Mouse (Mus musculus): ENCODE measurements at regions not wholly inside any gene's neighbourhood (a gene's known extent, or its start where the extent isn't known, plus 50 kb on each side); places are given as distances from the start of the nearest gene placed in this dataset.

- no peak overlapping the region for H3K4me2 ChIP-seq
- H3K27ac ChIP-seq: no peak overlapping the region
- no peaks in the 10 kb centered on the region for H3K4me1 ChIP-seq
- H3K4me3 ChIP-seq: no peak overlapping the region
- no peak for ATAC-seq
- WGBS (ENCODE audit: insufficient replicate concordance): 74% methylated on average over 8 of the region's 8 CpGs
- H3K27me3 ChIP-seq (replicated peaks): no peaks in the 10 kb centered on the region
- no peaks in the 10 kb centered on the region for H3K36me3 ChIP-seq
- no peaks in the 10 kb centered on the region for H3K9me3 ChIP-seq (replicated peaks)
- no peak overlapping the region for H3K9ac ChIP-seq
These were observed 808.0 kb upstream of the Pou3f3 start for GRCm38 (mm10) chr1:41887556-41887955.

- no peak overlapping the region for H3K4me3 ChIP-seq
- H3K27ac ChIP-seq: no peak overlapping the region
- no peak overlapping the region for H3K4me2 ChIP-seq
- H3K36me3 ChIP-seq: no peaks in the 10 kb centered on the region
- no peaks in the 10 kb centered on the region for H3K27me3 ChIP-seq (replicated peaks)
- 29% methylated on average over 2 of the region's 2 CpGs for WGBS (ENCODE audit: insufficient replicate concordance)
- no peaks in the 10 kb centered on the region for H3K9me3 ChIP-seq (replicated peaks)
- no peak for ATAC-seq
- no peaks in the 10 kb centered on the region for H3K4me1 ChIP-seq
- no peak overlapping the region for H3K9ac ChIP-seq
These were observed 807.4 kb upstream of the Pou3f3 start for GRCm38 (mm10) chr1:41888213-41888612.

DNA sequence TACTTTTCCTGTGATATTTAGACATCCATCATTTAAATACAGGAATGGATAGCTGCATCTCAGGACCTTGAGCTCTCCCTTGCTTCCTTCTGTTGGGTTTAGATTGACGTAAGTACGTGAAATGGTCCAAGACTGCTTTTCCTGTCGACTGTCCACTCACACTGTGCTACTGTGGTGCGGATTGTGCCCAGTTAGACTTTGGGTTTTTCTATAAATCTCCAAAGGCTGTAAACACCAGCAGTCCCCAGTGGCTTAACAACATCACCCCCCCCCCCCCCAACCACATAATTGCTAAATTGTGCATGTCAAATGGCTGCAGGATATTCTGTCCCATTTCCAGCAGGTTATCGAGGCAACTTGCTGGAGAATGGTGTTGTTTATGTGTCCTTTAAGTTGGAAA, 806.6 kb upstream of the Pou3f3 start:
- Histone ChIP-seq H3K4me2 (no peak overlapping the region), H3K27me3 (replicated peaks) (no peaks in the 10 kb centered on the region), H3K4me3 (no peak overlapping the region), H3K9me3 (replicated peaks) (no peaks in the 10 kb centered on the region), H3K4me1 (no peaks in the 10 kb centered on the region), H3K27ac (no peak overlapping the region), H3K36me3 (no peaks in the 10 kb centered on the region), H3K9ac (no peak overlapping the region)
- 69% methylated on average over 5 of the region's 5 CpGs for WGBS (ENCODE audit: insufficient replicate concordance)
- ATAC-seq: no peak

GRCm38 (mm10) chr1:41889940-41890339, 805.6 kb upstream of the Pou3f3 start:
- ATAC-seq: no peak
- Histone ChIP-seq H3K4me1 (no peaks in the 10 kb centered on the region), H3K9ac (no peak overlapping the region), H3K4me2 (no peak overlapping the region), H3K36me3 (no peaks in the 10 kb centered on the region), H3K27ac (no peak overlapping the region), H3K4me3 (no peak overlapping the region), H3K9me3 (replicated peaks) (no peaks in the 10 kb centered on the region), H3K27me3 (replicated peaks) (no peaks in the 10 kb centered on the region)
- 68% methylated on average over 6 of the region's 6 CpGs for WGBS (ENCODE audit: insufficient replicate concordance)

DNA sequence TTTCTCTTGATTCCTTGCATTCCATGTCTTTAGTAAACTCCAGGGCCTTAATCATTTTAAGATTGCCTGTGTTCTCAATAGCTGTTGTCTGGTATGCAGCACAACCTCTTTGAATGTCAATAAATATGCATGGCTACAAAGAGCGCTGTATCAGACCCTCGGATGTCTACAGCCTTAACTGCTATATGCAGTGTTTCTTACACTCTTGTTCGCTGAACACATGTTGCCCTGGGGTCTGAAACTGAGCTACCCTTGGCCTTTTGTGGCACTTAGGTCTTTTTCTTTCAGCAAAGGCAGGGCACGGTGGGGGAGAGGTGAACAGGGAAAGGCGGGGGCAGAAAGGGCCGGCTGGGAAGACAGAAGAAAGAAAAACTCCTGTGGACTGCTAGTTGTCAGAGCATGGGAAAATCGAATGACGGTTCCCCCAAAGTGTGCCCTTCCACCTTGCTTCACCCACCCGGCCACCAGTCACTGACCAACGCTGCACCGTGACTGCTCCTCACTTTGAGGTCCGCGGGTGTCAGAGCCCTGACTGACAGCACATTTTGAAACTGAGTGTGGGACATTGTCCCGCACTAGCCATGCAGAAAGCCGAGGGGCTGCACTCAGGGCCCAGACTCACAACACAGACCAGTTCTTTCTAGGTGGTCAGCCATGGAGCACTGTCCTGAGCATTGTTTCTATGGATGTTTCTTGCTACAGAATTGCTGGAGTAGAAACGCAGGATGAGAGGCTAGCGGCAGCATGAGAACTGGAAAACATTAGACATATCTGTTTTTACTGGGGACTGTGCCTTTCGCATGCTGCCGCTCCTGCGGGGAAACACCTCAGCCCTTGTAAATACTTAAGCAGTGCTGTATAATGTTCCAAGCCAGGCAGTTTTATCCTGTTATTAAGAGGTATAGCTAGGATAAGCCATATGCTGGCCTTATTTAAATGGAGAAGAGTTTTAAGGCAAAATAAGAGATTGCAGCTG, 804.6 kb upstream of the Pou3f3 start:
- ATAC-seq: no peak
- H3K4me3 ChIP-seq: no peak overlapping the region
- H3K9me3 ChIP-seq (replicated peaks): no peaks in the 10 kb centered on the region
- H3K36me3 ChIP-seq: no peaks in the 10 kb centered on the region
- 72% methylated on average over 20 of the region's 20 CpGs for WGBS (ENCODE audit: insufficient replicate concordance)
- no peak overlapping the region for H3K27ac ChIP-seq
- H3K27me3 ChIP-seq (replicated peaks): no peaks in the 10 kb centered on the region
- no peaks in the 10 kb centered on the region for H3K4me1 ChIP-seq
- no peak overlapping the region for H3K4me2 ChIP-seq
- H3K9ac ChIP-seq: no peak overlapping the region

DNA sequence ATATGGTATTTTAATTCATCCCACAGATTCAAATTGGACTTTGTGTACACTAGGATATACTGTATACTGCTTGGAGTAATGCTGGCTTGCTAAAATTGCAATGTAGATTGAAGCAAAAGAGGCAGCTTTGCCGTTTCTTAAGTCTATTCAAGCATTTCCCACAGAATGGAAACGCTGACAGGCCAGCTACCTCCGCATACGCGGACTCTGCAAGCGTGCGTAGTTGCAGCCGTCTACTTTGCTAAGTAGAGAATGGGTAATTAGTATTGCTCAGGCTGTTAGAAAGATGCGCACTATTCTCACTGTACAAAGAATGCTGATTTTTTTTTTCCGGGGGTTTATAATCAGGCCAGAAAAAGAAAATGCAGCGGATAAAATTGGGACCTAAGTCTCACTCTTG, 803.8 kb upstream of the Pou3f3 start:
- no peaks in the 10 kb centered on the region for H3K4me1 ChIP-seq
- WGBS (ENCODE audit: insufficient replicate concordance): 76% methylated on average over 11 of the region's 11 CpGs
- H3K9ac ChIP-seq: no peak overlapping the region
- H3K27ac ChIP-seq: no peak overlapping the region
- no peaks in the 10 kb centered on the region for H3K9me3 ChIP-seq (replicated peaks)
- H3K27me3 ChIP-seq (replicated peaks): no peaks in the 10 kb centered on the region
- H3K4me2 ChIP-seq: no peak overlapping the region
- no peaks in the 10 kb centered on the region for H3K36me3 ChIP-seq
- ATAC-seq: no peak
- H3K4me3 ChIP-seq: no peak overlapping the region

DNA sequence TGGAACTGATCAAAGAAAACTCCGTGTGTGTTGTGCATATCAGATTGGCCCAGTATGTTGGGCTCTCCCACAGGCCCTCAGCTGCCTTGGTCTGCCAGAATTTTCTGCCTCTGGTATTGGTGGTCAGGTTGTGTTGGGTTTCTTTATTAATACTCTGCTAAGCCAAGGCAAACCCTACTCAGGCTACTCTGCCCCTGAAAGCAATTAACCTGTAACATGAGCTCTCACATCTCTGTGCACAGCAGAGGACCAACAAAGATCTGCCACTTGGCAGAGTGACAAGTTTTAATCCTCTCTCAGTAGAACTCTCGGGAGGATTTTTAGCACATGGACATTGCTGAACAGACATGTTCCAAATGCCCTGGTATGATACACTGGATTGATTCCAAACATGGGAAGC, 803.2 kb upstream of the Pou3f3 start:
- WGBS (ENCODE audit: insufficient replicate concordance): 52% methylated on average over 2 of the region's 2 CpGs
- H3K27ac ChIP-seq: no peak overlapping the region
- no peak overlapping the region for H3K4me3 ChIP-seq
- H3K9ac ChIP-seq: no peak overlapping the region
- no peaks in the 10 kb centered on the region for H3K27me3 ChIP-seq (replicated peaks)
- H3K36me3 ChIP-seq: no peaks in the 10 kb centered on the region
- H3K9me3 ChIP-seq (replicated peaks): no peaks in the 10 kb centered on the region
- ATAC-seq: no peak
- H3K4me1 ChIP-seq: no peaks in the 10 kb centered on the region
- no peak overlapping the region for H3K4me2 ChIP-seq

DNA sequence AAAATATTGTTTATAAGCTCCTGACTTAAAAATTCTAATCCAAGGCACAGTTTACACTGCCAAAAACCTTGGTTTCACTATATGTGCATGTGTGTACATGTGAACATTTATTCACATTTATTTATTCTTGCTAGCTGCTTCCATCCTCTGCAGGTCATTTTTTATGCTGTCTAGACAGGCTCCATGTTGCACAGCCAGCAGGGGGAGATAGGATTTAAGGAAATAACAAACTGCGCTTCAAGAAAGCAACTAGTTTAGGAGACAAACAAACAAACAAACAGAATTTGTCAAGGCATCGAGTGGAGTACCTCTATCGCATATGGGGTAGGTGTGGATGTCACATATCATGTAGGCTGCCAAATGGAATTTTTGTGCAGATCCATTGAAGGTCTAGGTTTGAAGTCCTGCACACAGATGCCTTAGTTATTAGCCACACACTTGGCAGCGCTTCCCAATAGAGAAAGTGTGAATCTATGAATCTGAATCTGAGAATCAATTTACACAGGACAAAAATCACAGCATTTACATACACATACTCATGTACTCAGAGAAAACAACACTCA, 797.7 kb upstream of the Pou3f3 start:
- Histone ChIP-seq H3K27me3 (replicated peaks) (no peaks in the 10 kb centered on the region), H3K9ac (no peak overlapping the region), H3K9me3 (replicated peaks) (no peaks in the 10 kb centered on the region), H3K4me3 (no peak overlapping the region), H3K27ac (no peak overlapping the region), H3K36me3 (no peaks in the 10 kb centered on the region), H3K4me1 (no peaks in the 10 kb centered on the region), H3K4me2 (no peak overlapping the region)
- no peak for ATAC-seq
- WGBS (ENCODE audit: insufficient replicate concordance): 76% methylated on average over 4 of the region's 4 CpGs

GRCm38 (mm10) chr1:41900370-41900769, 795.2 kb upstream of the Pou3f3 start:
- Histone ChIP-seq H3K9me3 (replicated peaks) (no peaks in the 10 kb centered on the region), H3K4me2 (no peak overlapping the region), H3K4me1 (no peaks in the 10 kb centered on the region), H3K27ac (no peak overlapping the region), H3K36me3 (no peaks in the 10 kb centered on the region), H3K9ac (no peak overlapping the region), H3K27me3 (replicated peaks) (no peaks in the 10 kb centered on the region), H3K4me3 (no peak overlapping the region)
- ATAC-seq: no peak
- 67% methylated on average over 6 of the region's 6 CpGs for WGBS (ENCODE audit: insufficient replicate concordance)

DNA sequence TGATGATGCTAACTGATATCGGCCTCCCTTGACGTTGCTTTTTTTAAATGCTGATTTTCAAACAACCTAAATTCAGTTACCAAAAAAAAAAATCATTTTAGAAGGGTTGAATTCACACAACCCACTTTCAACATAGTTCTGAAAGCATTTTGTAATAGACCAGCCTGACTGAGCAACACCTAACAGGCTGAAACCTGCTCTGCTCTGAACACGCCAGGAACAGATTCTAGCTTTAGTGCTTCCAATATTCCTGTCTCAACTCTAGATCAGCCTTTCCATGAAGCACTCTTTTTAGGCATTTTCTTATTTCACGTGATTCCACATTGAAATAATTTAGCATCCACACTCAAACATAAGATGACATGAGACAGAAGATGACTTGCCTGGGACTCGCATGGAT, 789.6 kb upstream of the Pou3f3 start:
- no peaks in the 10 kb centered on the region for H3K4me1 ChIP-seq
- 68% methylated on average over 5 of the region's 5 CpGs for WGBS (ENCODE audit: insufficient replicate concordance)
- no peak overlapping the region for H3K27ac ChIP-seq
- H3K4me2 ChIP-seq: no peak overlapping the region
- H3K9me3 ChIP-seq (replicated peaks): no peaks in the 10 kb centered on the region
- ATAC-seq: no peak
- H3K4me3 ChIP-seq: no peak overlapping the region
- no peaks in the 10 kb centered on the region for H3K27me3 ChIP-seq (replicated peaks)
- H3K9ac ChIP-seq: no peak overlapping the region
- no peaks in the 10 kb centered on the region for H3K36me3 ChIP-seq

GRCm38 (mm10) chr1:41908001-41908807, 787.4 kb upstream of the Pou3f3 start:
- no peak overlapping the region for H3K9ac ChIP-seq
- no peak overlapping the region for H3K27ac ChIP-seq
- no peaks in the 10 kb centered on the region for H3K9me3 ChIP-seq (replicated peaks)
- H3K27me3 ChIP-seq (replicated peaks): no peaks in the 10 kb centered on the region
- no peak for ATAC-seq
- 77% methylated on average over 8 of the region's 8 CpGs for WGBS (ENCODE audit: insufficient replicate concordance)
- H3K36me3 ChIP-seq: no peaks in the 10 kb centered on the region
- H3K4me2 ChIP-seq: no peak overlapping the region
- no peak overlapping the region for H3K4me3 ChIP-seq
- no peaks in the 10 kb centered on the region for H3K4me1 ChIP-seq

DNA sequence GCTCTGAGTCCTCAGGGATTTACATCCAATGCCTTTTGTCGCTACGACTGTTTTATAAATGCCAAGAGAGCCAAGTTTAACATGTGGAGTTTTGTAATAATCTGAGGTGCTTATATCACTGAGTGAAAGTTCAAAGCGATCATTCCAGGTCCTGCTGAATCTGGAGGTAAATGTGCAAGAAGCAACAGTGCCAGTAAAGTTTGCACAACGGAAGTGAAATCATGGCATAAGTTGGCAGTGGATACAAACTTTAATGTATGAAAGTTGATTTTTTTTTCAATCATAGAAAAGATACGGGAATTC, 786.8 kb upstream of the Pou3f3 start:
- H3K9ac ChIP-seq: no peak overlapping the region
- no peak overlapping the region for H3K4me3 ChIP-seq
- H3K36me3 ChIP-seq: no peaks in the 10 kb centered on the region
- no peak overlapping the region for H3K4me2 ChIP-seq
- 71% methylated on average over 5 of the region's 5 CpGs for WGBS (ENCODE audit: insufficient replicate concordance)
- no peak overlapping the region for H3K27ac ChIP-seq
- ATAC-seq: no peak
- no peaks in the 10 kb centered on the region for H3K27me3 ChIP-seq (replicated peaks)
- H3K9me3 ChIP-seq (replicated peaks): no peaks in the 10 kb centered on the region
- H3K4me1 ChIP-seq: no peaks in the 10 kb centered on the region
